Mouse (Mus musculus) limb, embryonic 10.5 days (tissue): Measurements from ENCODE around the gene Rap2a. TPM values are rescaled to one million over a fixed set of nuclear protein-coding genes. Genes with fewer than 3 reads are reported as not detected.

Experiments used
- DNase-seq: peaks from one replicate; pipeline ENCODE4 v3.0.0-alpha.2; 2017; ENCODE audit warnings: low spot score
- H3K27ac ChIP-seq: fragments of 300-500 bp; sonication (generic); 2 replicates; pipeline ENCODE4 v1.5.1; 2016; ENCODE audit warnings: mild to moderate bottlenecking
- H3K27me3 ChIP-seq: fragments of 300-500 bp; sonication (generic); 2 replicates; pipeline ENCODE4 v1.6.1; 2016; ENCODE audit warnings: low read depth, mild to moderate bottlenecking; ENCODE audit not compliant: poor library complexity, severe bottlenecking
- H3K36me3 ChIP-seq: fragments of 300-500 bp; sonication (generic); 2 replicates; pipeline ENCODE4 v1.6.1; 2016; ENCODE audit warnings: mild to moderate bottlenecking, moderate library complexity
- H3K4me1 ChIP-seq: fragments of 300-500 bp; sonication (generic); 2 replicates; pipeline ENCODE4 v1.6.1; 2016
- H3K4me3 ChIP-seq: fragments of 300-500 bp; sonication (generic); 2 replicates; pipeline ENCODE4 v1.5.1; 2016; ENCODE audit warnings: mild to moderate bottlenecking, moderate library complexity
- H3K9me3 ChIP-seq: fragments of 300-500 bp; sonication (generic); replicated peaks from 2 replicates; pipeline ENCODE4 v1.6.1; 2016; ENCODE audit warnings: mild to moderate bottlenecking
- WGBS: fragments of 180-500 bp; shearing (Covaris S2); methylation state at CpG from one replicate; pipeline ENCODE4 v1.1.7; 2016; 5-methylcytosine and 5-hydroxymethylcytosine counted together
- polyA plus RNA-seq: library from polyadenylated mRNA; unstranded; fragments of >200 nt; fragmentation: Nextera tagmentation; extraction: Ambion mirVana; gene quantifications from 2 replicates; pipeline ENCODE4 v1.2.1, GENCODE M21; 2016

The Rap2a gene
- polyA plus RNA-seq, 1 experiment from 2014 or later, result 8.9 TPM

DNA sequence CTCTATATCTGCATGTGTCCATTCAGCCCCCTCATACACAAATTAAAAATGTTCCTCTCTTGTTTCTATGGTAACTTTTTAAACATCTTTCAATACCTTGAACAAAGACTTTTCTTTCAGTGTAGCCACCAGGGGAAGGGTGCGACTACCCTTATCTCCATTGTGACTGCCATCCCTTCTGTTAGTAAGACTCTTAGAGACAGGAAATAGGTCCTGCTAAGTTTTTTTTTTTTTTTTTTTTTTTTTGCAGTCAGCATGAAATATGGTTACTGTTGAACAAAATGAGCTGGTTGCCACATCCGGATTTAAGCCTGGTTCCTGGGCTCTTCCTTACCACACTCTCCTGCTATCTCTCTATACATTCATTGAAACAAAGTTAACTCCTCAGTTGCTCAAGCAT lies 47.4 kb downstream of the Rap2a start:
- H3K4me3 ChIP-seq, result no peak overlapping the region
- H3K9me3 ChIP-seq, result no peaks in the 10 kb centered on the region
- H3K4me1 ChIP-seq, result no peaks in the 10 kb centered on the region
- no peaks in the 10 kb centered on the region for H3K27me3 ChIP-seq
- H3K36me3 ChIP-seq, result no peaks in the 10 kb centered on the region
- 90% methylated on average over 2 of the region's 2 CpGs for WGBS
- no peak overlapping the region for H3K27ac ChIP-seq
- no peak for DNase-seq

- no peaks in the 10 kb centered on the region for H3K9me3 ChIP-seq
- H3K4me3 ChIP-seq, result no peak overlapping the region
- no peak overlapping the region for H3K27ac ChIP-seq
- DNase-seq, result no peak
- H3K36me3 ChIP-seq, result no peaks in the 10 kb centered on the region
- H3K27me3 ChIP-seq, result no peaks in the 10 kb centered on the region
- H3K4me1 ChIP-seq, result no peaks in the 10 kb centered on the region
- 92% methylated on average over 3 of the region's 3 CpGs for WGBS
Observed at GRCm38 (mm10) chr14:120533301-120533700, 55.1 kb downstream of the Rap2a start.

DNA sequence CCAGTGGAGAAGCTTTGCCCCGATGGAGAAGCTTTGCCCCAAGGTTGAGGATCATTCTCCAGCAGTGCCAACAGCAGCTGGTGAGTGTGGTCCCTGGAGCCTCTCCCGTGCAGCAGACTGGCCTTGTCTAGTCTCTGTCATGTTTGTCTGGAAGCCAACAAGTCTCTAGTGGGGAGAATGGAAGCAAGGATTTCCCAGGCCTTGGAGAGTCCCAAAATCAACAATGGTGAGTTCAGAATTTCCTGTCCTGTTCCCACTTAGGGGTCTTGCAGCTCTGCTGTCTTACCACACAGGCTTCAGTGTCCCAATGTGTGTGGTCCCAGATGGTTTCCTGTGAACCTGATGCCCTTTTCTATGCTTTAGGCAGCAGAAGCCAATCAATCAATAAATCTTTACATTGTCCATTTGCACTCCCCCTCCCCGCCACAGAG lies 56.6 kb downstream of the Rap2a start:
- Histone ChIP-seq H3K27me3 (no peaks in the 10 kb centered on the region), H3K9me3 (no peaks in the 10 kb centered on the region), H3K4me3 (no peak overlapping the region), H3K36me3 (no peaks in the 10 kb centered on the region), H3K4me1 (no peaks in the 10 kb centered on the region), H3K27ac (no peak overlapping the region)
- DNase-seq, result no peak
- WGBS, result 66% methylated on average over 3 of the region's 3 CpGs

DNA sequence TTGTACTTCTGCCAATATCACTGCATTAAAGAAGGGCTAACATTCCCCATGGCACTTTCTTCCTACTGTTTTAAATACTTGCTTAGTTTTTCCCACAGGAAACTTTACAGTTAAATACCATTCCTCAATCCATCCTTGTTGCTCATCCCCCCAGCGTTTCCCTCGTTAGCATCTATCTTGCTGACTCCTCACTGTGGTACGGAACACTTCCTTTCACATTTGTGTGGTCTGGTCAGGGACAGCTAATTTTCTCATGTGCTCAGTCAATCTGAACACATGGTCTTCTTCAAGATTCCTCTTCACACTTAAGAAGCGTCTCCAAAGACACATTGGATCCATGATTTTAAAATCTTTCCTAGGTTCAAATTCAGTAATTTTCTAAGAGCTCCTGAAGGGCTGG lies 57.2 kb downstream of the Rap2a start:
- 75% methylated on average over 4 of the region's 4 CpGs for WGBS

DNA sequence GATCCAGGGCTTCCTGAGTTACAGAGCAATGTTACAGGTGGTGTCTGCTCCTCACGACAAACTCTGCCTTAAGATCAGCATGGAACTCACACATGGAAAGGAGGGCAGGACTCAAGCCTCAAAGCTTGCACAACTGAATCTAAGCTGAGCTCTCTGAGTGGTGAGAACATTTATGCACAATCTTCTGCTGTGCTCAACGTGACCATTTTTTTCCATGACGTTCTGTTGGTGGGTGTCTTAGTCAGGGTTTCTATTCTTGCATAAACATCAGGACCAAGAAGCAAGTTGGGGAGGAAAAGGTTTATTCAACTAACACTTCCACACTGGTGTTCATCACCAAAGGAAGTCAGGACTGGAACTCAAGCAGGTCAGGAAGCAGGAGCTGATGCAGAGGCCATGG lies 57.7 kb downstream of the Rap2a start:
- no peak overlapping the region for H3K27ac ChIP-seq
- no peaks in the 10 kb centered on the region for H3K36me3 ChIP-seq
- 92% methylated on average over 3 of the region's 3 CpGs for WGBS
- H3K9me3 ChIP-seq, result no peaks in the 10 kb centered on the region
- no peak for DNase-seq
- H3K4me3 ChIP-seq, result no peak overlapping the region
- H3K27me3 ChIP-seq, result no peaks in the 10 kb centered on the region
- no peaks in the 10 kb centered on the region for H3K4me1 ChIP-seq

More for the DNA sequence above, 57.2 kb downstream of the Rap2a start:
- Histone ChIP-seq H3K9me3 (no peaks in the 10 kb centered on the region), H3K4me1 (no peaks in the 10 kb centered on the region), H3K36me3 (no peaks in the 10 kb centered on the region), H3K27me3 (no peaks in the 10 kb centered on the region), H3K27ac (no peak overlapping the region), H3K4me3 (no peak overlapping the region)
- DNase-seq, result no peak

- Histone ChIP-seq H3K4me3 (no peak overlapping the region), H3K27me3 (no peaks in the 10 kb centered on the region), H3K36me3 (no peaks in the 10 kb centered on the region), H3K4me1 (no peaks in the 10 kb centered on the region), H3K9me3 (no peaks in the 10 kb centered on the region), H3K27ac (no peak overlapping the region)
- WGBS, result 73% methylated on average over 2 of the region's 2 CpGs
- DNase-seq, result peak; percentile 9
Observed at GRCm38 (mm10) chr14:120539128-120539527, 60.9 kb downstream of the Rap2a start.

GRCm38 (mm10) chr14:120539626-120540025 lies 61.4 kb downstream of the Rap2a start:
- H3K4me1 ChIP-seq, result no peaks in the 10 kb centered on the region
- DNase-seq, result peak; percentile 16
- no peaks in the 10 kb centered on the region for H3K36me3 ChIP-seq
- no peaks in the 10 kb centered on the region for H3K9me3 ChIP-seq
- no peaks in the 10 kb centered on the region for H3K27me3 ChIP-seq
- no peak overlapping the region for H3K4me3 ChIP-seq
- no peak overlapping the region for H3K27ac ChIP-seq
- WGBS, result 86% methylated on average over 3 of the region's 3 CpGs

GRCm38 (mm10) chr14:120542445-120542844 lies 64.2 kb downstream of the Rap2a start:
- H3K9me3 ChIP-seq, result no peaks in the 10 kb centered on the region
- no peaks in the 10 kb centered on the region for H3K4me1 ChIP-seq
- 88% methylated on average over 8 of the region's 8 CpGs for WGBS
- H3K4me3 ChIP-seq, result no peak overlapping the region
- no peak for DNase-seq
- H3K27me3 ChIP-seq, result no peaks in the 10 kb centered on the region
- H3K36me3 ChIP-seq, result no peaks in the 10 kb centered on the region
- H3K27ac ChIP-seq, result no peak overlapping the region

DNA sequence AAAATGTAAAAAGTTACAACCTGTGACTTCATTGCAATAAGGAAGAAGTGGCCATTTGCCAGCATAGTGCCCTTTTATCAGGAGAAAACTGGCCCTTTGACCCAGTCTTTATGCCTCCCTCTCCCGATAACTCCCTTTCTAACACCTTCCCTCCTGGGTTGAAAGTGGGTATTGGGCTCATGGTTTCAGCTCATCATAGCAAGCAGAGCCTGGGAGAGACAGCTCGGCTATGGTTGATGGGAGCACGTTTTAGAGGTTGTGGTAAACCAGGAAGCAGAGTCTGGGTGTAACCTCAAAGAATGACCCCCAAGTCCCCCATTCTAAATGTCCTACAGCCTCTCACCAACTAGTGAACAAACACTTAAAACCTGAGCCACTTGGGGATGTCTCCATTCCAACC lies 64.7 kb downstream of the Rap2a start:
- Histone ChIP-seq H3K9me3 (no peaks in the 10 kb centered on the region), H3K27ac (no peak overlapping the region), H3K4me1 (no peaks in the 10 kb centered on the region), H3K36me3 (no peaks in the 10 kb centered on the region), H3K4me3 (no peak overlapping the region), H3K27me3 (no peaks in the 10 kb centered on the region)
- WGBS, result 74% methylated on average over 3 of the region's 3 CpGs
- no peak for DNase-seq

GRCm38 (mm10) chr14:120543846-120544245 lies 65.6 kb downstream of the Rap2a start:
- H3K36me3 ChIP-seq, result no peaks in the 10 kb centered on the region
- H3K27me3 ChIP-seq, result no peaks in the 10 kb centered on the region
- no peak overlapping the region for H3K27ac ChIP-seq
- DNase-seq, result no peak
- no peaks in the 10 kb centered on the region for H3K9me3 ChIP-seq
- no peaks in the 10 kb centered on the region for H3K4me1 ChIP-seq
- 88% methylated on average over 6 of the region's 6 CpGs for WGBS
- H3K4me3 ChIP-seq, result no peak overlapping the region

GRCm38 (mm10) chr14:120544495-120544894 lies 66.3 kb downstream of the Rap2a start:
- DNase-seq, result no peak
- Histone ChIP-seq H3K27me3 (no peaks in the 10 kb centered on the region), H3K27ac (no peak overlapping the region), H3K4me1 (no peaks in the 10 kb centered on the region), H3K36me3 (no peaks in the 10 kb centered on the region), H3K9me3 (no peaks in the 10 kb centered on the region), H3K4me3 (no peak overlapping the region)
- WGBS, result 87% methylated on average over 6 of the region's 6 CpGs

GRCm38 (mm10) chr14:120544946-120545345 lies 66.7 kb downstream of the Rap2a start:
- Histone ChIP-seq H3K4me1 (no peaks in the 10 kb centered on the region), H3K9me3 (no peaks in the 10 kb centered on the region), H3K36me3 (no peaks in the 10 kb centered on the region), H3K4me3 (no peak overlapping the region), H3K27me3 (no peaks in the 10 kb centered on the region), H3K27ac (no peak overlapping the region)
- 90% methylated on average over 2 of the region's 2 CpGs for WGBS
- DNase-seq, result no peak
